In genomic region chr12:76345759-76346455, GRCm38 (mm10) we compare ENCODE assay signal across 9 mouse cellular contexts. TPM values are rescaled to one million over a fixed set of nuclear protein-coding genes. Genes with fewer than 3 reads are reported as not detected.
DNase-seq lines count a peak whose midpoint lies in the region; ATAC-seq and TF ChIP-seq lines count a peak whose summit lies in the region.
"Had no signal": no experiment of that assay in that cellular context is flagged by ENCODE, and none has a peak within 500 bp of the region (broad histone marks: within the 10 kb centered on the region; RNA-seq: fewer than 3 reads in every experiment).

No protein-coding gene starts in this region.

- no peaks in the 10 kb centered on the region for H3K9me3 ChIP-seq in heart, embryonic 12.5 days (replicated peaks)

- H3K79me2 ChIP-seq in heart, adult 2 months (replicated peaks; ENCODE audit: control insufficient read depth, insufficient read depth, low read length) = no peaks in the 10 kb centered on the region

- no peak overlapping the region for H3K9ac ChIP-seq in heart, adult 2 months (ENCODE audit: low read depth, low read length)
- no peak overlapping the region for H3K9ac ChIP-seq in heart, embryonic 12.5 days

- no peak overlapping the region for H3K27ac ChIP-seq in heart, adult 2 months
- H3K27ac ChIP-seq in heart, embryonic 12.5 days (ENCODE audit: poor library complexity, severe bottlenecking) = no peak overlapping the region

- intact Hi-C loops in heart, adult 2 months (cut with DNase I) = loop anchor here (10.0 kb wide), 1 partner anchor 551 kb away; no protein-coding TSS in a partner anchor

- no peak overlapping the region for H3K4me2 ChIP-seq in heart, embryonic 12.5 days

- ATAC-seq in heart, embryonic 12.5 days (ENCODE audit: insufficient number of reproducible peaks, low FRiP score) = no peak
- peak; percentile 74; the same call in 1 of the 2 replicates for ATAC-seq in common myeloid progenitor, adult 5-6 weeks (replicated peaks; ENCODE audit: low read depth, poor library complexity, severe bottlenecking)
- ATAC-seq in megakaryocyte, adult 5-6 weeks (ENCODE audit: poor library complexity, severe bottlenecking) = peak; percentile 90

- H3K4me3 ChIP-seq in heart, adult 2 months = no peak overlapping the region
- no peak overlapping the region for H3K4me3 ChIP-seq in heart, embryonic 12.5 days

- 73% methylated on average over 6 of the region's 6 CpGs for WGBS in heart, adult 2 months
- WGBS in heart, embryonic 12.5 days = 83% methylated on average over 5 of the region's 6 CpGs

- peak in 1 of 2 experiments; percentile 22 for DNase-seq in heart, adult 2 months
- DNase-seq in A20 (ENCODE audit: low read depth, low spot score) = peak; percentile 57
- no peak for DNase-seq in urinary bladder, postnatal 4 days (ENCODE audit: low spot score in 2 of 2)
- DNase-seq in cerebellum, postnatal 25 days = no peak
- no peak for DNase-seq in embryo, embryonic 9.5 days (ENCODE audit: extremely low spot score)
- DNase-seq: cerebellum, adult 9-10 months had no signal

- H3K4me1 ChIP-seq in heart, adult 2 months (ENCODE audit: control insufficient read depth, insufficient read depth, low read length) = peaks cover 1% of the 10 kb centered on the region
- peaks cover 6% of the 10 kb centered on the region for H3K4me1 ChIP-seq in heart, embryonic 12.5 days (replicated peaks)

- TF ChIP-seq CTCF in heart, adult 2 months (IDR thresholded peaks at IDR 0.05) = peak; percentile 48

- TF ChIP-seq EP300 in heart, adult 2 months (IDR thresholded peaks at IDR 0.05; ENCODE audit: insufficient read depth, low read depth, low read length) = no peak

- H3K36me3 ChIP-seq in heart, adult 2 months (ENCODE audit: control insufficient read depth, insufficient read depth, low read length) = no peaks in the 10 kb centered on the region
- H3K36me3 ChIP-seq in heart, embryonic 12.5 days = peaks cover 33% of the 10 kb centered on the region

- no peak for TF ChIP-seq POLR2A in heart, adult 2 months (IDR thresholded peaks at IDR 0.05; ENCODE audit: insufficient read depth, low read depth, low read length)

- no peaks in the 10 kb centered on the region for H3K27me3 ChIP-seq in heart, adult 2 months (ENCODE audit: control insufficient read depth, insufficient read depth, low read length)
- no peaks in the 10 kb centered on the region for H3K27me3 ChIP-seq in heart, embryonic 12.5 days (replicated peaks)

RNA-seq across cellular contexts. Expression of gene Akap5, which starts 21.2 kb away (rescaled TPM):
- total RNA-seq in heart, adult 2 months (2021) = 1 to 10 TPM; 1.0 to 1.7 TPM
- polyA plus RNA-seq in heart, adult 2 months (2012; rRNA removed) = 1.1 and 2.3 TPM in 2 replicates
- 8.5 and 9.1 TPM in 2 replicates for polyA plus RNA-seq in heart, embryonic 12.5 days (2016; fragmentation: Nextera tagmentation; extraction: Ambion mirVana)
- total RNA-seq in common myeloid progenitor, adult 5-6 weeks (2017) = 0.87 and 1.4 TPM in 2 replicates
- not detected in 2 replicates for total RNA-seq in megakaryocyte, adult 5-6 weeks (2015)
- 0.08 and 0.15 TPM in 2 replicates for total RNA-seq in megakaryocyte, adult 5-6 weeks (2017)

RNA-seq across cellular contexts. Expression of gene Zbtb25, which starts 23.5 kb away (rescaled TPM):
- total RNA-seq in heart, adult 2 months (2021) = 1 to 10 TPM; 6.8 to 7.9 TPM
- polyA plus RNA-seq in heart, adult 2 months (2012; rRNA removed) = 6.0 and 13.4 TPM in 2 replicates
- 13.0 and 15.4 TPM in 2 replicates for polyA plus RNA-seq in heart, embryonic 12.5 days (2016; fragmentation: Nextera tagmentation; extraction: Ambion mirVana)
- total RNA-seq in common myeloid progenitor, adult 5-6 weeks (2017) = 18.7 and 33.0 TPM in 2 replicates
- 11.9 and 13.5 TPM in 2 replicates for total RNA-seq in megakaryocyte, adult 5-6 weeks (2015)
- 7.2 and 9.2 TPM in 2 replicates for total RNA-seq in megakaryocyte, adult 5-6 weeks (2017)

RNA-seq across cellular contexts. Expression of gene Zbtb1, which starts 24.2 kb away (rescaled TPM):
- 1 to 10 TPM; 3.0 to 3.9 TPM for total RNA-seq in heart, adult 2 months (2021)
- 1.1 and 2.3 TPM in 2 replicates for polyA plus RNA-seq in heart, adult 2 months (2012; rRNA removed)
- polyA plus RNA-seq in heart, embryonic 12.5 days (2016; fragmentation: Nextera tagmentation; extraction: Ambion mirVana) = 9.9 and 10.4 TPM in 2 replicates
- total RNA-seq in common myeloid progenitor, adult 5-6 weeks (2017) = 21.1 and 27.2 TPM in 2 replicates
- 8.9 and 11.7 TPM in 2 replicates for total RNA-seq in megakaryocyte, adult 5-6 weeks (2015)
- total RNA-seq in megakaryocyte, adult 5-6 weeks (2017) = 9.1 and 10.1 TPM in 2 replicates

RNA-seq across cellular contexts. Expression of gene Hspa2, which starts 58.1 kb away (rescaled TPM):
- 1 to 10 TPM; 5.0 to 5.1 TPM for total RNA-seq in heart, adult 2 months (2021)
- 6.6 and 7.7 TPM in 2 replicates for polyA plus RNA-seq in heart, adult 2 months (2012; rRNA removed)
- 23.2 and 23.9 TPM in 2 replicates for polyA plus RNA-seq in heart, embryonic 12.5 days (2016; fragmentation: Nextera tagmentation; extraction: Ambion mirVana)
- total RNA-seq in common myeloid progenitor, adult 5-6 weeks (2017) = 12.2 and 13.5 TPM in 2 replicates
- 1.3 and 2.2 TPM in 2 replicates for total RNA-seq in megakaryocyte, adult 5-6 weeks (2015)
- total RNA-seq in megakaryocyte, adult 5-6 weeks (2017) = 4.8 and 6.7 TPM in 2 replicates
